Mouse (Mus musculus): ENCODE results near the gene Tnip1. TPM values are rescaled to one million over a fixed set of nuclear protein-coding genes. Genes with fewer than 3 reads are reported as not detected.
A peak's percentile ranks its signal among the peaks of the same experiment; 100 is the strongest.
"Not testable (repeated sequence)": the region's sequence is repeated elsewhere in the genome, so short reads cannot be mapped to it uniquely, and the experiment has no call there.

The Tnip1 gene
- polyA plus RNA-seq, 1 experiment = 3.7 TPM

DNA sequence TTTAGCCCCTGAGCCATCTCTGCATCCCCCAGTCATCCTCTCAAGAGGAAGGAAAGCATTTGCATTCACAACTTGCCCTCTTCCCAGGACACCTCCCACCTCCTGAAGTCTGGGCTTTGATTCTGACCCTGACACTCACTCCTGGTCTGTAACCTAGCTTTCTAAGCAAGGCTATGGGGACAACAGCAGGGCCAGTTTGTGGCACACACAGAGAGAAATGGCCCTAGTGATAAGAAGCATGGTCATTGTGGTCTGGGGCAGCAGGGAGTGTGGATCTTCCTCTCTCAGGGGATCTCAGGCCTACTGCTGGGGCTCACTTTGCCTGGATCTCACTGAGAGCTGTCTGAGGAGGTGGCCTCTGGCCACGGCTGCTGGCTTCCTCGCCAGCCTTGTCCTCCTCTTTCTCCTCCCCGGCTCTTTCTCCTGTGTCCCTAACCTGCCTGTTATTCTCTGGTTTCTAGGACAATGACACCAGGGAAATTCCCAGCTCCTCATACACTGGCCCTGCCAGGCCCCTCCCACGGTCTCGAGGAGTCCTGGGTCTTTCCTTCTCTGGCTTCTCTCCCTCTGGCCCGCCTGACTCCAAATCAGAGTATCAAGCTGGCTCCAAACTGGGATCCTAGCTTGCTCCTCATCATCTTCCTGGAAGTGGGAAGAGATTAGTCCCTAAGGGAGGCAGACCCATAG lies 1.4 kb downstream of the Tnip1 start:
- no peaks in the 10 kb centered on the region for H3K36me3 ChIP-seq (ENCODE audit: control insufficient read depth)
- H3K27me3 ChIP-seq (ENCODE audit: control insufficient read depth) = no peaks in the 10 kb centered on the region
- TF ChIP-seq GATA1 (IDR thresholded peaks at IDR 0.05; ENCODE audit: low read length) = no peak
- TF ChIP-seq TAL1 (IDR thresholded peaks at IDR 0.05; ENCODE audit: low read length) = no peak
- no peak overlapping the region for H3K4me3 ChIP-seq (replicated peaks)
- H3K9me3 ChIP-seq (ENCODE audit: control insufficient read depth, low read length) = no peaks in the 10 kb centered on the region
- peaks cover 44% of the 10 kb centered on the region for H3K4me1 ChIP-seq (ENCODE audit: control insufficient read depth)

DNA sequence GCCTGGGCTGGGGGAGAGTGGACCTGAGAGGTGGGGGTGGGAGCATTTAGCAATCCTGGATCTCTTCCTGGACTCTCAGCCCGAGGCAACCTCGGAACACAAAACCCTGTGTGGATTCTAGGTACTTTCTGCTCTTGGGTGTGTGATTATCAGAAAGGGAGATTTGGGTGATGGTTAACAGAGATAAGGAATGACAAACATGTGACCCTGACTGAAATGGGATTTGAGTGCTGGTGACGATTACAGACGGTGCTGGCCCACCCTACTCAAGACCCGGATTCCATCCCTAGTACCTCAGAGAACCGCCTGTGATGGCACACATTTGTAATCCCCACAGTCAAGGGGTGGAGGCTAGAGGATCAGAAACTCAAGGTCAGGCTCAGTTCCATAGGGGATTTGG lies 2.5 kb downstream of the Tnip1 start:
- Histone ChIP-seq H3K4me1 (ENCODE audit: control insufficient read depth) (peaks cover 50% of the 10 kb centered on the region), H3K4me3 (replicated peaks) (no peak overlapping the region)
- no peak for TF ChIP-seq GATA1 (IDR thresholded peaks at IDR 0.05; ENCODE audit: low read length)
- TF ChIP-seq TAL1 (IDR thresholded peaks at IDR 0.05; ENCODE audit: low read length) = no peak

DNA sequence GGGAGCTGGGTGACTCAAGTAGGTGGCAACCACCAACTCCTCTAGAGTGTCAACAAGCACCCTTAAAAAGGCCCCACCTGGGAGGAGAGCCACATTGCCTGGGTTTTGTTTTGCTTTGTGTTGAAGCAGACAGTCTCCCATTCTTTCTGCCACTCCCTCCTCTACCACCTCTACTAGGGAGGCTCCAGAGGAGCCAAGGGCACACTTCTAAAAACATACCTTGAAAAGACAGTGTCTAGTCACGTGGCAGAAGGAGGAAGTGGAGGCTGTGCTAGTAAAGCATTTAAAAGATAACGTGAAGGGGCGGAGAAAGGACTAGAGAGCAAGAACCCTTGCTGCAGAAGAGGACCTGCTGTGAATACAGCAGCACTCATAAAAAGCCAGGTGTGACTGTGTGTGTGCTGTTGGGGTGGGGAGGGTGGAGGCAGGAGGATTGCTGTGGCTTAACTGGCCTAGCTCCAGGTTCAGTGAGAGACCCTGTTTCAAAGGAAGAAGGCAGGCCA lies 4.1 kb downstream of the Tnip1 start:
- Histone ChIP-seq H3K36me3 (ENCODE audit: control insufficient read depth) (no peaks in the 10 kb centered on the region), H3K4me3 (replicated peaks) (peak overlapping the region; percentile 25), H3K9me3 (ENCODE audit: control insufficient read depth, low read length) (no peaks in the 10 kb centered on the region), H3K27me3 (ENCODE audit: control insufficient read depth) (no peaks in the 10 kb centered on the region), H3K4me1 (ENCODE audit: control insufficient read depth) (peaks cover 63% of the 10 kb centered on the region)
- TF ChIP-seq GATA1 (IDR thresholded peaks at IDR 0.05; ENCODE audit: low read length) (no peak), TAL1 (IDR thresholded peaks at IDR 0.05; ENCODE audit: low read length) (no peak)

More for the DNA sequence above, 2.5 kb downstream of the Tnip1 start:
- Histone ChIP-seq H3K9me3 (ENCODE audit: control insufficient read depth, low read length) (no peaks in the 10 kb centered on the region), H3K27me3 (ENCODE audit: control insufficient read depth) (no peaks in the 10 kb centered on the region), H3K36me3 (ENCODE audit: control insufficient read depth) (no peaks in the 10 kb centered on the region)

DNA sequence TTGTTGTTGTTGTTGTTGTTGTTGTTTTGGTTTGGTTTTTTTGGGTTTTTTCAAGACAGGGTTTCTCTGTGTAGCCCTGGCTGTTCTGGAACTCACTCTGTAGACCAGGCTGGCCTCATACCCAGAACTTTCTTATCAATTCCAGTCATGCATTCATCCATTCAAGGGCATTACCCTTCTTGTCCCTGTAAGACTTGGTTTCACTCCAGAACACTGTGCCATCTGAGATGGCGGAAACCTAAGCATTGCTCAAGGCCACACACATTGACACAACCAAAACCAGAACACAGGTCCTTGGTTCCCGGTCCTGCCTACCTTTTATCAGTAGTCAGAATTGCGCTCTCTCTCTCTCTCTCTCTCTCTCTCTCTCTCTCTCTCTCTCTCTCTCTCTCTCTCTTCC lies 5.0 kb downstream of the Tnip1 start:
- not testable (repeated sequence) for H3K9me3 ChIP-seq (ENCODE audit: control insufficient read depth, low read length); H3K4me3 ChIP-seq (replicated peaks); H3K36me3 ChIP-seq (ENCODE audit: control insufficient read depth); H3K27me3 ChIP-seq (ENCODE audit: control insufficient read depth)
- peaks cover 62% of the 10 kb centered on the region for H3K4me1 ChIP-seq (ENCODE audit: control insufficient read depth)

DNA sequence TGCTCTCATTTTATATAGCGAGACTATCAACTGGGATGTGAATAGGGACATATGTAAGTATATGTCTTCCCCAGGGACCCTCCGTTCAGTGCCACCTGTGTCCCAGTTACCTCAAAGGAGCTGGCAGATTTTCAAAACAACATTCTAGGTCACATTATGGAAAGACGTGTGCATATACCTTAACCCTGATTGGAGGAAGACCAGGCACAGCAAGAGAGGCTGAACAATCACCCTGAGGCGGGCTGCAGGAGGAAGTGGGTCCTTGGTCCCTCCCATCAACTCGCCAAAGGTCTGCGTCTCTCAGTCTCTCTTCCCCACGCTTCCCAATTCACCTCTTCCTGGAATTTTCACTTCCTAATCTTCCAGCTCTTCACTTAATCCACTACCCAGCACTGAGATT lies 5.8 kb downstream of the Tnip1 start:
- Histone ChIP-seq H3K4me1 (ENCODE audit: control insufficient read depth) (peaks cover 66% of the 10 kb centered on the region), H3K4me3 (replicated peaks) (no peak overlapping the region), H3K9me3 (ENCODE audit: control insufficient read depth, low read length) (no peaks in the 10 kb centered on the region), H3K36me3 (ENCODE audit: control insufficient read depth) (no peaks in the 10 kb centered on the region), H3K27me3 (ENCODE audit: control insufficient read depth) (no peaks in the 10 kb centered on the region)
- TF ChIP-seq TAL1 (IDR thresholded peaks at IDR 0.05; ENCODE audit: low read length) = no peak

DNA sequence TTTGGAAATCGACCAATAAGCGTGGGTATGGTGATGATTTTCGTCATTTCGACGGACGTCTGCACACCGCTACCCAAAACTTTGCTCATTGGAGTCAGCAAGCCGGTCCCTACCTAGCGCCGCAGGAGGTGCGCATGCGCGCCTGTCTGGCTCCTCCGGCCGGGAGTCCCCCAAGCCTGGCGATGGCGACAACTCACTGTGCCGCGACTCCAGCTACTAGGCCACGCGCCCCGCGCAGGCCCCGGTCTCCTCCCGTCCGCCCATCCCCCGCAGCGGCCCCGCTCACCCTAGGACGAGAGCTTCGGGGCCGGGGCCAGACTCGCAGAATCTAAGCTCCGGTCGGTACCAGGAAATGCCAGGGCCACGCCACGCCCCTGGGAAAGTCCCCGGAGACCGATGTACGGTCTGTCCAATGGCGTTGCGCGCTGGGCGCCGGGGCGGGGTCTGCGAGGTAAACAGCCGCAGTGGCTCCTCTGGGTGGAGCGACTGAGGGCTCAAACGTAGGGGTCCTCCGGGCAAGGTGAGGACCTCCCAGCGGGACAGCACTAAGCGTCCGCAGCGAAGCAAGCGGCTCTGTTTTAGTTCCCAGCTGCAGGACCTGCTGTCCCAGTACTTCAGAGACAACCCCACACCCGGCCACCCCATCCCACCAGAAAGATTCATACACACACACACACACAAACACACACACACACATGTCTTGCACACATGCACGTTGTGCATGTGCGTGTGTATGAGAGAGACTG lies 6.8 kb downstream of the Tnip1 start:
- Histone ChIP-seq H3K27me3 (ENCODE audit: control insufficient read depth) (no peaks in the 10 kb centered on the region), H3K4me3 (replicated peaks) (peak overlapping the region; percentile 88), H3K4me1 (ENCODE audit: control insufficient read depth) (peaks cover 63% of the 10 kb centered on the region), H3K36me3 (ENCODE audit: control insufficient read depth) (no peaks in the 10 kb centered on the region), H3K9me3 (ENCODE audit: control insufficient read depth, low read length) (no peaks in the 10 kb centered on the region)
- no peak for TF ChIP-seq TAL1 (IDR thresholded peaks at IDR 0.05; ENCODE audit: low read length)
- TF ChIP-seq GATA1 (IDR thresholded peaks at IDR 0.05; ENCODE audit: low read length) = no peak

DNA sequence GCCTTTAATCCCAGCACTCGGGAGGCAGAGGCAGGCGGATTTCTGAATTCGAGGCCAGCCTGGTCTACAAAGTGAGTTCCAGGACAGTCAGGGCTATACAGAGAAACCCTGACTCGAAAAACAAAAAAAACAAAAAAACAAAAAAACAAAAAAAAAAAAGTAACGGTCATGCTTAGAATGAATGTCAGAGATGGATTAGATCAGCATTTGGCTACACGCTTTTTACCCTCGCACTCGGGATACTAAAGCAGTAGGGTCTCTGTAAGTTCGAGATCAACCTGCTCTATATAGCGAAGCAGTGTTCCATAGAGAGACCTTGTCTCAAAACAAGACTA lies 7.3 kb downstream of the Tnip1 start:
- H3K27me3 ChIP-seq (ENCODE audit: control insufficient read depth); H3K9me3 ChIP-seq (ENCODE audit: control insufficient read depth, low read length); H3K36me3 ChIP-seq (ENCODE audit: control insufficient read depth): not testable (repeated sequence)
- Histone ChIP-seq H3K4me1 (ENCODE audit: control insufficient read depth) (peaks cover 63% of the 10 kb centered on the region), H3K4me3 (replicated peaks) (peak overlapping the region; percentile 88)

DNA sequence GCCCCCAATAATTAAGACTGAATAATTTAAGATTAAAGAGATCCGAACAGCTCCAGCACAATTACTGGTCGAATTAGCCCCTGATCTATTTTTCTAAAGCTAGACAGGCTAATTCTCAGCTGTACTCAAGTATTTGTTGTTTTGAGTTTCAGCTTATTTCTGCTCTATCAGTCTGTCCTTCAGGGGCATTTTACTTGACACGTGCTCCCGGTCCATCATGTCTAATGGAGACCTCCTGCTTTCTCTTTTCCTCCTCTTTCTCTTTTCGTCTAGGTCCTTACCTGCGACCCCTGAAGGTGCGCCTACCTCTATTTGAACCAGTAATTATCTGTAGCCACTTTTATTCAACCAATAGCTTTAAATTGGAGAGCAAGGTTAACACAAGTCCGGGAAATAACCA lies 8.0 kb downstream of the Tnip1 start:
- H3K9me3 ChIP-seq (ENCODE audit: control insufficient read depth, low read length) = no peaks in the 10 kb centered on the region
- H3K4me3 ChIP-seq (replicated peaks) = peak overlapping the region; percentile 88
- no peak for TF ChIP-seq TAL1 (IDR thresholded peaks at IDR 0.05; ENCODE audit: low read length)
- no peak for TF ChIP-seq GATA1 (IDR thresholded peaks at IDR 0.05; ENCODE audit: low read length)
- H3K27me3 ChIP-seq (ENCODE audit: control insufficient read depth) = no peaks in the 10 kb centered on the region
- peaks cover 59% of the 10 kb centered on the region for H3K4me1 ChIP-seq (ENCODE audit: control insufficient read depth)
- no peaks in the 10 kb centered on the region for H3K36me3 ChIP-seq (ENCODE audit: control insufficient read depth)

DNA sequence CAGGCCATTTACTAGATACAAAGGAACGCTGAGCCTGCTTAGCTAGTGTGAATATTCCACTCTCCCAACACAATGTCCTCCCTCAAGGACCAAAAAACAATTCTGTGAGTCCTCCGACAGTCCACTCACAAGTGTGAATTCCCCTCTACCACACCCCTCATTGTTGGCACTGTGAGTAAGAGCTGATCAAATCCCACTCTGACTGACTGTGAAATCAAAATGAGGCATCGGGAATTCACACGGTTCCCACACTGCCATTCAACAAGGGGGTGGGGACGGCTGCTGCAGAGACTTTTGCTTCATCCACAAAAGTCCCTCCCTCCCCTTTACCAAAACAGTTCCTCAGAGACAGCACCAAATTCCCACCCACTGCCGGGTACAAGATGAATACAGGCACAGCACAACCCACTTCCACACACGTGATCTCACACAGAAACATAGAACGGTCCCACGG lies 8.7 kb downstream of the Tnip1 start:
- H3K27me3 ChIP-seq (ENCODE audit: control insufficient read depth) = no peaks in the 10 kb centered on the region
- peaks cover 55% of the 10 kb centered on the region for H3K4me1 ChIP-seq (ENCODE audit: control insufficient read depth)
- H3K4me3 ChIP-seq (replicated peaks) = no peak overlapping the region
- no peaks in the 10 kb centered on the region for H3K9me3 ChIP-seq (ENCODE audit: control insufficient read depth, low read length)
- no peaks in the 10 kb centered on the region for H3K36me3 ChIP-seq (ENCODE audit: control insufficient read depth)
- TF ChIP-seq TAL1 (IDR thresholded peaks at IDR 0.05; ENCODE audit: low read length) (no peak), GATA1 (IDR thresholded peaks at IDR 0.05; ENCODE audit: low read length) (no peak)
